Mouse (Mus musculus) stomach, embryonic 16.5 days (tissue): ENCODE data around the gene Chid1. TPM values are rescaled to one million over a fixed set of nuclear protein-coding genes. Genes with fewer than 3 reads are reported as not detected.

Source experiments
- ATAC-seq: fragments of 200-750 bp; cut with Nextera tagmentation; 2 replicates; pipeline ENCODE4 v1.8.0; 2017; ENCODE audit warnings: moderate number of reproducible peaks, moderate TSS enrichment; ENCODE audit not compliant: insufficient read depth, low FRiP score
- H3K27ac ChIP-seq: fragments of 300-500 bp; sonication (generic); 2 replicates; pipeline ENCODE4 v1.5.1; 2014; ENCODE audit warnings: low read length
- H3K27me3 ChIP-seq: fragments of 300-500 bp; sonication (generic); 2 replicates; pipeline ENCODE4 v1.6.1; 2014; ENCODE audit warnings: low read length, control low read depth, mixed read lengths; ENCODE audit not compliant: control insufficient read depth, insufficient read depth
- H3K36me3 ChIP-seq: fragments of 300-500 bp; sonication (generic); 2 replicates; pipeline ENCODE4 v1.6.1; 2014; ENCODE audit warnings: low read length; ENCODE audit not compliant: control insufficient read depth, insufficient read depth
- H3K4me1 ChIP-seq: fragments of 300-500 bp; sonication (generic); 2 replicates; pipeline ENCODE4 v1.6.1; 2014; ENCODE audit warnings: low read length, control low read depth, mixed read lengths; ENCODE audit not compliant: control insufficient read depth, insufficient read depth
- H3K4me2 ChIP-seq: fragments of 300-500 bp; sonication (generic); 2 replicates; pipeline ENCODE4 v1.6.1; 2014; ENCODE audit warnings: low read depth, low read length, mixed read lengths
- H3K4me3 ChIP-seq: fragments of 300-500 bp; sonication (generic); replicated peaks from 2 replicates; pipeline ENCODE4 v1.5.1; 2014; ENCODE audit warnings: mild to moderate bottlenecking, low read length
- H3K9ac ChIP-seq: fragments of 300-500 bp; sonication (generic); 2 replicates; pipeline ENCODE4 v1.6.1; 2014; ENCODE audit warnings: low read length
- H3K9me3 ChIP-seq: fragments of 300-500 bp; sonication (generic); replicated peaks from 2 replicates; pipeline ENCODE4 v1.6.1; 2016; ENCODE audit warnings: low read length, control low read depth; ENCODE audit not compliant: control insufficient read depth
- WGBS: fragments of 180-500 bp; shearing (Covaris S2); extraction: QIAGEN DNeasy Blood & Tissue Kit; methylation state at CpG from one replicate; pipeline ENCODE4 v1.1.7; 2014; 5-methylcytosine and 5-hydroxymethylcytosine counted together
- polyA plus RNA-seq: library from polyadenylated mRNA; unstranded; fragments of >200 nt; fragmentation: Nextera tagmentation; extraction: Ambion mirVana; gene quantifications from 2 replicates; pipeline ENCODE4 v1.2.1, GENCODE M21; 2015

The Chid1 gene
- polyA plus RNA-seq, 1 experiment from 2014 or later, result 54.0 TPM

DNA sequence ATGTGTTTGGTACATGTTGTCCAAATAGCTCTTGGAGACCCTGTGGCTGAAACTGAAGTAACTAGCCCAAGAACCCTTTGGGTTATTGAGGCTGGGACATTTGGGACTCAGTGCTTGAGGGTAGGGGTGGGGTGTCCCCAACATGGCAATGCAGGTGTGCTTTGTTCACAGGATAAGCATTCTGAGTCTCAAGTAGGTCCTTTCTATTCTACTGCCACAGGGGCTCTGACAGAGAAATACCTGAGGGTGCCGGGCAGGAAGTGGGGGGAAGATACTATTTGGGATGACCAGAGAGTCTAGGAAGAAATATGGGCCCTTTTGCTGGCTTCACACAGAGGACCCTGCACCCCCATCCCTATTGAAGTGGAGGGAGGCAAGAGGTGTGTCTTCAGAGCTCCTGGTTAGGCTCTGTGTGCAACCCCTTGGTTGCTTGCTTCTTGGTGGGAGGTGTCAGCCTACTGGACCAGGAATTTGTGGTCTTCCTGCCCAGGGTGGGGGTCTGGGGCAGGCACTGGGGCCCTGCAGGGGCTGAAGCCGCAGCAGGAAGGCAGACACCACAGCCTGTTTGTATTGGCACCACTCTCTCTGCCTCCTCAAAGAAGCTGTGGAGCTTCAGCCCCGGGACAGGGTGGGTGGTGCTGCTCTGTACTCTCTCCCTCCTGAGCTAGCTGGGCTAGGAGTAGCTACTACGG lies 61.9 kb downstream of the Chid1 start:
- Histone ChIP-seq H3K27me3 (0 out of 2 replicates have a peak, but pooled peaks cover 8% of the 10 kb centered on the region), H3K4me1 (peaks cover 53% of the 10 kb centered on the region), H3K36me3 (no peaks in the 10 kb centered on the region), H3K9me3 (no peaks in the 10 kb centered on the region), H3K9ac (peak overlapping the region; percentile 82), H3K4me2 (peak overlapping the region; percentile 81), H3K27ac (peak overlapping the region; percentile 97), H3K4me3 (no peak overlapping the region; the same call in 1 of the 2 replicates)
- no peak for ATAC-seq
- 31% methylated on average over 4 of the region's 4 CpGs for WGBS

- 3% methylated on average over 7 of the region's 7 CpGs for WGBS
- H3K4me1 ChIP-seq, result peaks cover 47% of the 10 kb centered on the region
Measured at GRCm38 (mm10) chr7:141476981-141477370, 62.7 kb downstream of the Chid1 start.

DNA sequence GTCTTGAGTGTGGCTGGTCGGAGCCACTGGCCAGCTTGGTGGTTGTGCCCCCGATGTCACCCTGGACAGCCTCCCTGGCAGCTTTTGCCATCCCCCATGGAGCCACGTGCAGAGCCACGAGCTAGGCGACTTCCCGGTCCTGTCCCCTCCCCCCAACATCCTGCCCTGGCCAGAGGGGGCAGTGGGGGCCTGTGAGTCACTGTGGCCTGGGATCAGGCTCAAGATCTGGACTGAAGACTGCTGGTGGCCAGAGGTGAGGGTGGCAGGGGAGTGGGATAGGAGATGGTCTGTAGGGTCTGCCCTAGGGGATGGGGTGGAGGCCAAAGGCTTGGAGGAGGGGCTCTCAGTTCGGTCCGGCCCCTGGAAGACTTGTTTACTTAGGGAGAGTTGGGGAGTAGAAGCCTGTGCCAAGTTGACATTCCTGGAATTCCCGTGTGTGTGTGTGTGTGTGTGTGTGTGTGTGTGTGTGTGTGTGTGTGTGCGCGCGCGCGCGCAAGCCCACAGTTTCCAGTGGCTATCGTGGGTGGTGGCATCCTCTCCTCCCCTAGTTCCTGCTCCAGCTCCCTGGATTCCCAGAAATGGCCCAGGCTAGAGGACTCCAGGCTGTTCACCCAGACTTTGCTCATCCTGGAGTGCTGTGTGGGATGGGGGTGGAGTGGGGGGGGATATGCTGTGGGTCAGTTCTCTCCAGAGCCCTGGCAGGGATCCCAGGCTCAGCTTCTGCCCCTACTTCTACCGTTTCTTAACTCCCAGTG lies 63.3 kb downstream of the Chid1 start:
- 2% methylated on average over 17 of the region's 17 CpGs for WGBS

More at GRCm38 (mm10) chr7:141476981-141477370, 62.7 kb downstream of the Chid1 start:
- H3K4me2 ChIP-seq, result peak overlapping the region; percentile 81
- H3K4me3 ChIP-seq, result peak overlapping the region; percentile 72
- ATAC-seq, result no peak
- H3K36me3 ChIP-seq, result no peaks in the 10 kb centered on the region
- peak overlapping the region; percentile 82 for H3K9ac ChIP-seq
- H3K27me3 ChIP-seq, result 0 out of 2 replicates have a peak, but pooled peaks cover 4% of the 10 kb centered on the region
- H3K9me3 ChIP-seq, result no peaks in the 10 kb centered on the region
- H3K27ac ChIP-seq, result peak overlapping the region; percentile 97

GRCm38 (mm10) chr7:141475805-141476158 lies 63.9 kb downstream of the Chid1 start:
- Histone ChIP-seq H3K27ac (peak overlapping the region; percentile 97), H3K4me3 (peak overlapping the region; percentile 72), H3K27me3 (no peaks in the 10 kb centered on the region), H3K36me3 (peaks cover 6% of the 10 kb centered on the region; the same call in 1 of the 2 replicates), H3K4me1 (peaks cover 36% of the 10 kb centered on the region), H3K4me2 (peak overlapping the region; percentile 81), H3K9ac (peak overlapping the region; percentile 82), H3K9me3 (no peaks in the 10 kb centered on the region)
- ATAC-seq, result no peak
- under 1% methylated on average over 12 of the region's 12 CpGs for WGBS

More for the DNA sequence above, 63.3 kb downstream of the Chid1 start:
- peak; percentile 81 for ATAC-seq
- 0 out of 2 replicates have a peak, but pooled peaks cover 2% of the 10 kb centered on the region for H3K36me3 ChIP-seq
- 0 out of 2 replicates have a peak, but pooled peaks cover 1% of the 10 kb centered on the region for H3K27me3 ChIP-seq
- peak overlapping the region; percentile 81 for H3K4me2 ChIP-seq
- H3K4me1 ChIP-seq, result peaks cover 42% of the 10 kb centered on the region
- H3K27ac ChIP-seq, result peak overlapping the region; percentile 97
- peak overlapping the region; percentile 82 for H3K9ac ChIP-seq
- H3K9me3 ChIP-seq, result no peaks in the 10 kb centered on the region
- peak overlapping the region; percentile 72 for H3K4me3 ChIP-seq

- peak within 1 kb of the TSS; percentile 72 for H3K4me3 ChIP-seq
Measured at GRCm38 (mm10) chr7:141475011-141475804, 64.4 kb downstream of the Chid1 start, which contains the start of the genes Polr2l and Tspan4. TSS of gene Polr2l (minus strand) at chr7:141475132. TSS of gene Tspan4 (plus strand) at chr7:141475240.

GRCm38 (mm10) chr7:141474160-141474559 lies 65.5 kb downstream of the Chid1 start:
- Histone ChIP-seq H3K4me3 (peak overlapping the region; percentile 72), H3K27ac (no peak overlapping the region), H3K4me2 (peak overlapping the region; percentile 81), H3K36me3 (peaks cover 14% of the 10 kb centered on the region), H3K27me3 (no peaks in the 10 kb centered on the region), H3K9ac (peak overlapping the region; percentile 82), H3K4me1 (peaks cover 42% of the 10 kb centered on the region), H3K9me3 (no peaks in the 10 kb centered on the region)
- ATAC-seq, result no peak
- WGBS, result 9% methylated on average over 5 of the region's 5 CpGs

More at GRCm38 (mm10) chr7:141475011-141475804, 64.4 kb downstream of the Chid1 start, which contains the start of the genes Polr2l and Tspan4:
- Histone ChIP-seq H3K4me2 (peak within 1 kb of the TSS; percentile 81), H3K9ac (peak within 1 kb of the TSS; percentile 82), H3K4me1 (peaks cover 36% of the 10 kb centered on the region), H3K27ac (peak within 1 kb of the TSS; percentile 97), H3K36me3 (peaks cover 6% of the 10 kb centered on the region; the same call in 1 of the 2 replicates), H3K27me3 (no peaks in the 10 kb centered on the region), H3K9me3 (no peaks in the 10 kb centered on the region)
- under 1% methylated on average over 86 of the region's 87 CpGs for WGBS
- ATAC-seq, result peak; percentile 72

- Histone ChIP-seq H3K9me3 (no peaks in the 10 kb centered on the region), H3K27me3 (no peaks in the 10 kb centered on the region), H3K4me1 (peaks cover 45% of the 10 kb centered on the region), H3K4me3 (no peak overlapping the region), H3K9ac (no peak overlapping the region), H3K4me2 (no peak overlapping the region), H3K36me3 (peaks cover 14% of the 10 kb centered on the region), H3K27ac (no peak overlapping the region)
- 87% methylated on average over 6 of the region's 6 CpGs for WGBS
- ATAC-seq, result no peak
Measured at GRCm38 (mm10) chr7:141472763-141473162, 66.9 kb downstream of the Chid1 start.

- no peak for ATAC-seq
- WGBS, result 72% methylated on average over 6 of the region's 6 CpGs
- no peaks in the 10 kb centered on the region for H3K27me3 ChIP-seq
- no peak overlapping the region for H3K4me2 ChIP-seq
- H3K27ac ChIP-seq, result no peak overlapping the region
- no peak overlapping the region for H3K9ac ChIP-seq
- H3K36me3 ChIP-seq, result peaks cover 14% of the 10 kb centered on the region
- H3K9me3 ChIP-seq, result no peaks in the 10 kb centered on the region
- H3K4me1 ChIP-seq, result peaks cover 39% of the 10 kb centered on the region
- H3K4me3 ChIP-seq, result no peak overlapping the region
Measured at GRCm38 (mm10) chr7:141472226-141472625, 67.4 kb downstream of the Chid1 start.
